Mouse (Mus musculus): ENCODE measurements around the gene Gan. TPM values are rescaled to one million over a fixed set of nuclear protein-coding genes. Genes with fewer than 3 reads are reported as not detected.

Gan gene
- total RNA-seq, 2 experiments from 2014 or later, result 3.3 to 4.7 TPM

DNA sequence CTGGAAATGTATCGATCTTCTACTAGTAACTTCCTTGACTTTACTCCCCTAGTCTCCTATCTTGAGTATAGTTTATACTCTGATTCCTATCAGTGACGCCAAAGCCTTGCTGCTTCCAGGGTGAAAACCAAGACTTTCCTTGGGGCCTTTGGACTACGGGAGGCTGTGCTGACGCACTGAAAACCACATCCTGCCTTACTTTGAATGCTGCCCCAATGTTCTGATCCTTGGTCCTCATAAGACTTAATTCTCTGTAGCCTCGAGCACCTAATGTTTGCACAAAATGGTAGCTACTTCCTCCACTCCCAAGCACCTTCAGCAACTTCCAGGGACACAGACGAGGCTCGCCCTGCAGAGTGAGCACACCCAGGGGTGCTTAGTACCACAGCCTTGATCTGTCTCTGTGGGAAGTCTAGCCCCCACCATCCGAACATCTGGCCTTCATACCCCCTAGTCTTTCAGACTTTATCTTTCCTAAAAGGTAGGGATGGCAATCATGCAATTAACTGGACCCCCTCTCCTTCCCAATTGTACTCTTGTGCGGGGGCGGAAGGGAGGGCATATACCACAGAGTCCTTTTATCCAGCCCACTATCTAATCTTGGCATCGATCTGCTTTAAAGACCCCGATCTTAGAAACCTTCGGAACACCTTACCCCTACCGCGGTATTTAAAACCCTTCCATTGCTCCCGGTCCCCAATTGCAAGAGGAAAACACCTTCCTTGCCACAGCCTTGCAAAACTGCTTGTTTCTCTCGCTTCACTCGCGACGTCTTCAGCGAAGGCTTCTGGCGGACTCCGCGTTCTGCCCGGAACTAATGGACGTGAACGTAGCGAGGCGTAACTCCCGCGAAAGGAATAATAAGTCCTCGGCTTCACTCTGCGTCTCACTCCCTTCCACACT is 818 bp upstream of the Gan start:
- 0 out of 2 replicates have a peak, but pooled peaks have one; percentile 5 for ATAC-seq (replicated peaks; ENCODE audit: poor library complexity)

- ATAC-seq (replicated peaks; ENCODE audit: poor library complexity), result peak; percentile 91
Measured at GRCm38 (mm10) chr8:117157769-117158091, 205 bp upstream of the Gan start.

DNA sequence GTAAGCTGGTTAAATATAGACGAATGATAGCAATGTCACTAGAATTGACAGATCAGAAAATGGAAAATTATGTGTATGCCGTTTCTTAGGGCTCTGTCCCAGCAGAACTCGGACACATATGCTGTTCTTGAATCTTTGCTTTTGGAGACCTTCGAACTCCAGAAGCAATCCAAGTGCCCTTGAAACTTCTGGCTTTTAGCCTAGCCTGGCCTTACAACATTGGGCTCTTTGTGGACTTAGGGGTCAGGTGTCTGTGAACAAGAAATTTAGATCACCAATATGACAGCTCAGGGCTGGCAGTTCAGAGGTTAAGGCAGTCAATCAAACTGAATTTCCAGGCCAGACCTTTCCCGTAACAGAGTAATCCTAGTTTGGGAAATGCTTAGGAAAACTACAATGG is 1.1 kb downstream of the Gan start:
- ATAC-seq (replicated peaks; ENCODE audit: poor library complexity), result no peak

DNA sequence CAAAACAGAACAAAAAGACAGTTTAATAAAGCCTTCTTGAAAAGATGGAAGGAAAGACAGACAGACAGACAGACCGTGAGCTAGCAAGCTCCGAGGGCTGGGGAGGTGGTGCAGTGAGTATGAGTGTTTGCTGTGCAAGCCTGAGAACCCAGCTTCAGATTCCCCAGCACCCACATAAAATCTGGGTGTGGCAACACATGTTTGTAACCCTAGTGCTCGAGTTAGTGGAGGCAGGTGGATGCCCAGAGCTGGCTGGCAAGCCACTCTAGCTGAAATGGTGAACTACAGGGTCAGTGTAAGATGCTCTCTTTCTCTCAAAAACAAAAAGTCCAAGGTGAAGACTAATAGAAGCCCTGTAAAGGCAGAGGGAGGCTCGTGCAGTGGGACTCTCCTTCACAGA is 7.0 kb downstream of the Gan start:
- no peak for ATAC-seq (replicated peaks; ENCODE audit: poor library complexity)

DNA sequence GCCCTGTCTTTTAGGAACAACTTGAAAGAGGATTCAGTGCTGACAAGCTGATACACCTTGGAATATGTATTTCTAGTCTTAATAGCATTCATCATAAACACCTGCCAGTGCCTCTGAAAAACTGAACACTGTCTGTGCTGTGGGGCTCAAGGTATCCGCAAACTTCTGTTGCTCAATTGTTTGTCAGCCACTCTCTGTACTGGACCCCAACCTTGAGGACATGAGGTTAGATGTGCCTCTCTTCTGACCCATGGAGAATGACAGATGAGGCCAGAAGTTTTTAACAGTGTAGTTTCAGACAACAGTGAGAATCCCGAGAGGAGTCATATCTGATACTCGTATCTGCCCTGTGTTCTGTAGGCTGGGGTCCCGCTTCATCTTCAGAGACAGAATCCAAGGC is 7.6 kb downstream of the Gan start:
- no peak for ATAC-seq (replicated peaks; ENCODE audit: poor library complexity)

- no peak for ATAC-seq (replicated peaks; ENCODE audit: poor library complexity)
Measured at GRCm38 (mm10) chr8:117166515-117166914, 8.6 kb downstream of the Gan start.

DNA sequence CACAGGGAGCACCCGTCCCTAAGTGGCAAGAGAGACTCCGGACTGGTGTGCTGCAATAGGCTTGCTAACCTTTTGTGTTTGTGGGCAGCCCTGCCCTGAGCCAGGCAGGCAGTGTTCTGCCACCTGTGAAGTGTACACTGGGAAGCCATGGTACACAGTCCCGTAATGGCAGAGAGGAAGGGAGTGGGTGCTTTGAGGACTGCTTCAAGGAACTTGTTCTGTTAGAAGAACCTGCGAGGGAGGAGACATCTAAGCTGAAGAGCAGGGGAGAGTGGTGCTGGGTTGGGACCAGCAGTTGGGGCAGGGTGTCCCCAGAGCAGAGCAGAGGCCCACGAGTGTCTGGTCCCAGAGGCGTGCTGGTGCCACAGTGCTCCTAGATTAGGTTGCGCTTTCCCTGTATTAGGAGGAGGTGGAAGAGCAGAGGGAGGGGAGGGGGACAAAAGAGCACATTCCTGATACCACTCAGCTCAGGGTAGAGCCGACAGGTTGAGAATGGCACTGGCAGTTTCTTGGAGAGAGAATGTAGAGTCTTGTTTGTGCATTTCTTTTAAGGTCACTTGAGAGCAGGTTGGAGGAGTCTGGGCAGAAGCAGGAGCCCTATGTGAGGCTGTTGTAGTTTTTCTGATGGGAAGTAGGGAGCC is 9.4 kb downstream of the Gan start:
- no peak for ATAC-seq (replicated peaks; ENCODE audit: poor library complexity)

DNA sequence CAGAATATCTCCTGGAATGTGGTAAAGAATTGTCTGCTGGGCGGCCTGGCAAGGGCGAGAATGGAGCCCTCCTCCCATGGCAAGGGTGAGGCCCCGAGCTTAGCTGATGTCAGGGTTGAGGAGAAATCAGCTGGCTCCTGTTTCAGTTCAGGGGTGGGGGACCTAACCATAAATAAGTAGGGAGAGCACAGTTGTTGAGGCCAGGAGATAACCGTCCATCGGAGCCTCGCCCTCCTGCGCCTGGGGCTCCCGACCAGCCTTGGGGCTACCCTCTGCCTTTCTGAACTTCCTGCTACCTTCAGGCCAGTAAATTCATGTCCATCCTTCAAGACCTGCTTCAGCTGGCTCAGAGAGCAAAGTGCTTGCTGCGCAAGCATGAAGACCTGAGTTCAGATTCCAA is 10.4 kb downstream of the Gan start:
- peak; percentile 15; the same call in 1 of the 2 replicates for ATAC-seq (replicated peaks; ENCODE audit: poor library complexity)

DNA sequence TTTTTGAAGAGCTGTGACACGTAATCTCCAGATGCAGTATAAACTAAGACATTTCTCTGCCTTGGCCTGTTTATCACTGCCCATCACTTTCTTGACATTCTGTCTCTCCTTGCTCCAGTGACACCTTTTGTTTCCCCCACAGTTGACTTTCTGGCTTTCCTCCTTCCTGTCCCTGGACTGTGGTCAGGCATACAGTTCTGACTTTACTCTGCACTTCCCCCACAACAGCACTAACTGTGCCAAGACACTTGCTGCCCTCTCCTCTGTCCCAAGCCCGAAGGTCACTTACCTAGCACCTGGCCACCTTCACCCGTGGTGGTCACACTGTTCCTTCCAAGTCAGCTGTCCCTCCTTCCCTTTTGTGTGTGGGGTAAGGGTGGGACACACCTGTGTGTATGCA is 13.9 kb downstream of the Gan start:
- ATAC-seq (replicated peaks; ENCODE audit: poor library complexity), result 0 out of 2 replicates have a peak, but pooled peaks have one; percentile 12

GRCm38 (mm10) chr8:117172904-117173303 is 15.0 kb downstream of the Gan start:
- peak; percentile 59 for ATAC-seq (replicated peaks; ENCODE audit: poor library complexity)

DNA sequence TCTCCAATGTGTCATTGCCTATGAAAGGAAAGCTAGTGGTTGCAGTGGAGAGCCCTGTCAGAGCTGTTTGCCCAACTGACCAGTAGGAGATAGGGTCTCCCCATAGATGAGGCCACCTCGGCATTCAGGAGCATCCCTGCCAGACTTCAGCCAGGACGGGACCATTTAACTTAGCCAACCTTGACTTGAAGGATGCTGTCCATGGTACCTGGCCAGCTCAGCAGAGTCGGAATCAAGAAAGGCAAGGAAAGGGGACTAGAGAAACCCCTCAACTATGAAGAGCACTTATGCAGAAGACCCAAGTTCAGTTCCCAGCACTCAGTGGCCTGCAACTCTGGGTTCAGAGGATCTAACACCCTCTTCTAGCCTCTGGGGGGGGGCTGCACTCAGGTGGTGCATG is 15.8 kb downstream of the Gan start:
- no peak for ATAC-seq (replicated peaks; ENCODE audit: poor library complexity)

GRCm38 (mm10) chr8:117174536-117174935 is 16.6 kb downstream of the Gan start:
- ATAC-seq (replicated peaks; ENCODE audit: poor library complexity), result no peak

- ATAC-seq (replicated peaks; ENCODE audit: poor library complexity), result no peak
Measured at GRCm38 (mm10) chr8:117176308-117176707, 18.4 kb downstream of the Gan start.

DNA sequence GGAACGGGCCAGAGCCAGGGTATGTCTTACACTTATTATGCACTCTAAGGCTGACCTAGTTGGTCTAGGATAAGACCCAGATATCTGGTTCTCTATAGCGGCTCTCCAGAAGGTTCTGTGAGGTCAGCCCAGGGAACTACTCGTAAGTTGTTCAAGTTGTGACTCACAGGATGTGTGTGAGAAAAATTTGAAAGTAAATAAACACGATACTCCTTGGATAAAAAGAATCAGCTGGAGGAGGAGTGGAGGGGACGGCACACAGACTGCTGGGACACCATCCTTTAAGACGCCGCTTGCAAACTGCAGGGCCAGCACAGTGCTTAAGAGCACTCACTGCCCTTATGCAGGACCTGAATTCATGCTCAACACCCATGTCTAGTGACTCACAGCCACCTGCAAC is 19.3 kb downstream of the Gan start:
- no peak for ATAC-seq (replicated peaks; ENCODE audit: poor library complexity)

DNA sequence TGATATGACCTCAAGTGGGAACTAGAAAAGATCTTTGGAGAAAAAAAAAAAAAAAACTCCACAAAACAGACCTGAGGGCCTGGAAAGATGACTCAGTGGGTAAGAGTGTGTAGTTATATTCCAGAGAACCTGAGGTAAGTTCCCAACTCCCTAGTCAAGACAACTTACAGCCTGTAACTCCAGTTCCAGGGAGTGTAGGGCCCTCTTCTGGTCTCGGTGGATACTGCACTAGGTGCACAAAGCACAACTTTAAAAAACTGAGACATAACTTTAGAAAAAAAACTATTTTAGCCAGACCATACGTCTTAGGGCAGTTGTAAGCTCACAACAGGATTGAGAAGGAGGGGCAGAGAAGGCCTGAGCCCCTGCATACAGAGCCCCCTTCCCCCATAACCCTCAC is 20.1 kb downstream of the Gan start:
- no peak for ATAC-seq (replicated peaks; ENCODE audit: poor library complexity)

DNA sequence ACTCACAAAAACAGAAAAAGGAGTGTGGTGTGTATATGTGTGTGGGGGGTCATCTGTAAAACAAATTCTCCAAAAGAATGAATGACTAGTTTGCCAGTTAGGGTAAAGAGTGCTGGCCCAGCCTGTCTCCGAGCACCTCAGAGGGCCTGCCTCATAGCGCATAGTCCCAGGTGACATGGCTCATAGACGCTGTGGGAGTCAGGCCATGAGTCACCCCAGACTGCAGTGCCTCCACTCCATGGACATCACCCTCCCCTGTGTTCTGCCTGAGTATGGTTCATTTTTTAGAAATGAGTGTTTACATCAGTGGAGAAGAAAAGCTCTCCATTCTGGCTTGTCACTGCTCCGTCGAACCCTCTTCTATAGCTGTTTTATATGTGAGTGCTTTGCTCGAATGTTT is 20.7 kb downstream of the Gan start:
- ATAC-seq (replicated peaks; ENCODE audit: poor library complexity), result no peak

DNA sequence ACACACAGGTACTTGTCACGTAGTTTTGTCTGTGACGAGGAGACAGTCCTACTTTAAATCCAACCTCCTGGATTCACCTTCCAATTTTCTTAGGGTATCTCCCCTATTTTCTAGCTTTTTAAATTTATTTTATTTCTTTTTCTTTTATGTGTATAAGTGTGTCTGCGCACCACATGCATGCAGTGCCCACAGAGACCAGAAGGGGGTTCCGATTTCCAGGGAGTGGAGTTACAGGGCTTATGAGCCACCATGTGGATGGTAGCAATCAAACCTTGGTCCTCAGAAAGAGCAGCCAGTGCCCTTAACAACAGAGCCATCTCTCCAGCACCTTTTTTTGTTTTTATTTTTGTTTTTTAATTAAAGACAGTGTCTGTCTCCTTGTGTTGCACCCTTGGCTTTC is 24.8 kb downstream of the Gan start:
- ATAC-seq (replicated peaks; ENCODE audit: poor library complexity), result peak; percentile 56

- ATAC-seq (replicated peaks; ENCODE audit: poor library complexity), result peak; percentile 84
Measured at GRCm38 (mm10) chr8:117183664-117184377, 25.9 kb downstream of the Gan start.

GRCm38 (mm10) chr8:117194355-117194754 is 36.4 kb downstream of the Gan start:
- ATAC-seq (replicated peaks; ENCODE audit: poor library complexity), result no peak

GRCm38 (mm10) chr8:117196593-117196992 is 38.7 kb downstream of the Gan start:
- peak; percentile 12; the same call in 1 of the 2 replicates for ATAC-seq (replicated peaks; ENCODE audit: poor library complexity)

DNA sequence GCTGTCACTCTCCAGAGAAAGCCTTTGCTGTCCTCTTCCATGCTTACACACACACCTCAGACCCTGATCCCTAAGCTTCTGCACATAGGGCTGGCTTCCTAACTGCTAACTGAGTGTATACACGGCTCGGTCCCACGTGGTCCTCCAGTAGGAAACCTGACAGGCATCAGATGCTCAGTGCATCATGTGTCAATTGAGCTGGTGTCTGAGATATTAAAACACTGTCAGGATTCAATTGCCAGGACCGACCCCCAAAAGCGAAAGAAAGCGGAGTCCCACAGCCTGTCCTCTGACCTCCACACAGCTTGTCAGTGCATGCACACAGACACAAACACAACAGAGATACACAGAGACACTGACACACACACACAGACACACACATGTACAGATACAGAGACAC is 39.6 kb downstream of the Gan start:
- ATAC-seq (replicated peaks; ENCODE audit: poor library complexity), result no peak

Data from megakaryocyte progenitor cell, adult 5-6 weeks (primary cell).